Mouse (Mus musculus) G1E (cell line): Measurements from ENCODE around the gene Mettl7a1. TPM values are rescaled to one million over a fixed set of nuclear protein-coding genes. Genes with fewer than 3 reads are reported as not detected.
"Not testable (repeated sequence)": the region's sequence is repeated elsewhere in the genome, so short reads cannot be mapped to it uniquely, and the experiment has no call there.

ENCODE experiments used
- ATAC-seq: 2 replicates; pipeline ENCODE4 v1.8.0; 2016; ENCODE audit warnings: mild to moderate bottlenecking; ENCODE audit not compliant: insufficient number of reproducible peaks, poor library complexity, low FRiP score, severe bottlenecking; ENCODE audit errors: extremely low read depth
- DNase-seq: peaks from one replicate; pipeline ENCODE4 v3.0.0; 2012; ENCODE audit warnings: low spot score
- H3K27me3 ChIP-seq: 2 replicates; pipeline ENCODE4 v1.6.1; 2012; ENCODE audit warnings: mild to moderate bottlenecking, low read length, inconsistent platforms; ENCODE audit not compliant: insufficient read depth
- H3K36me3 ChIP-seq: replicated peaks from 2 replicates; pipeline ENCODE3; 2012; ENCODE audit warnings: mild to moderate bottlenecking, inconsistent platforms
- H3K4me1 ChIP-seq: 2 replicates; pipeline ENCODE4 v1.6.1; 2012; ENCODE audit warnings: low read depth, low read length, inconsistent platforms, mixed read lengths; ENCODE audit not compliant: insufficient read depth
- H3K4me3 ChIP-seq: 2 replicates; pipeline ENCODE4 v1.5.1; 2012; ENCODE audit warnings: low read depth, mild to moderate bottlenecking, inconsistent platforms, low read length, moderate library complexity, mixed read lengths
- H3K9me3 ChIP-seq: replicated peaks from 2 replicates; pipeline ENCODE4 v1.6.1; 2012; ENCODE audit warnings: inconsistent platforms
- CTCF ChIP-seq: IDR thresholded peaks from 2 replicates; pipeline ENCODE4 v1.5.1; 2012; ENCODE audit warnings: low read depth, low read length, inconsistent platforms, mixed read lengths
- GATA1 ChIP-seq: IDR thresholded peaks from 2 replicates; pipeline ENCODE4 v1.6.1; 2012; ENCODE audit warnings: borderline replicate concordance, low read length, inconsistent platforms, mixed read lengths
- GATA2 ChIP-seq: IDR thresholded peaks from 2 replicates; pipeline ENCODE4 v1.6.1; 2012; ENCODE audit warnings: low read depth, low read length, inconsistent platforms, borderline replicate concordance
- POLR2AphosphoS5 ChIP-seq: IDR thresholded peaks from 2 replicates; pipeline ENCODE4 v1.6.1; 2012; ENCODE audit warnings: low read depth, low read length, inconsistent platforms; ENCODE audit not compliant: insufficient replicate concordance
- TAL1 ChIP-seq: conservative IDR thresholded peaks from 2 replicates; pipeline ENCODE4 v1.6.1; 2012; ENCODE audit warnings: low read depth, low read length, inconsistent platforms, mixed read lengths
- polyA plus RNA-seq: library from polyadenylated mRNA; stranded (reverse); fragments of >175 nt; gene quantifications from 2 replicates; pipeline ENCODE4 v1.2.3, GENCODE M21; 2012
- total RNA-seq, 2 experiments: library from RNA; stranded (forward) in 1 of 2; stranded (reverse) in 1 of 2; fragments of 200-1000 nt in 1 of 2; fragments of >200 nt in 1 of 2; fragmentation: Nextera tagmentation in 1 of 2; gene quantifications; 2 replicates each; pipeline ENCODE4 v1.2.3; 2014 to 2017

Gene Mettl7a1
- total and polyA plus RNA-seq, 3 experiments = 22.1 to 50.3 (median 31.2) TPM

DNA sequence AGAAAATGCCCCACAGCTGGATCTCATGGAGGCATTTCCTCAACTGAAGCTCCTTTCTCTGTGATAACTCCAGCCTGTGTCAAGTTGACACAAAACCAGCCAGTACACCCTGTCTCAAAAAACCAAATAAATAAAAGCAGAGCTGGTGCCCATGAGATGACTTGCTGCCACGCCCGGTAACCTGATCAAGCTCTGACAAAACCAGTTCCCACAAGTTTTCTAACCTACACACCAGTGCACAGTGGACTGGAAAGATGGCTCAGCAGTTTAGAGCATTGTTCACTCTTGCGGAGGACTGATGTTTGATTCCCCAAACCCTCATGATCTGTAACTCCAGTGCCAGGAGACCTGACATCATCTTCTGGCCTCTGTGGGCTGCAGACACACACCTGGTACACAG is 21.3 kb downstream of the Mettl7a1 start:
- TF ChIP-seq POLR2AphosphoS5 (no peak), GATA2 (no peak), CTCF (no peak), GATA1 (no peak), TAL1 (no peak)
- H3K4me3 ChIP-seq = no peak overlapping the region
- no peaks in the 10 kb centered on the region for H3K36me3 ChIP-seq
- H3K9me3 ChIP-seq = no peaks in the 10 kb centered on the region
- no peaks in the 10 kb centered on the region; the same call in 1 of the 2 replicates for H3K27me3 ChIP-seq
- DNase-seq (no peak), ATAC-seq (no peak)
- H3K4me1 ChIP-seq = peaks cover 12% of the 10 kb centered on the region

- DNase-seq = not testable (repeated sequence)
Observed at GRCm38 (mm10) chr15:100328089-100328488, 24.1 kb downstream of the Mettl7a1 start.

DNA sequence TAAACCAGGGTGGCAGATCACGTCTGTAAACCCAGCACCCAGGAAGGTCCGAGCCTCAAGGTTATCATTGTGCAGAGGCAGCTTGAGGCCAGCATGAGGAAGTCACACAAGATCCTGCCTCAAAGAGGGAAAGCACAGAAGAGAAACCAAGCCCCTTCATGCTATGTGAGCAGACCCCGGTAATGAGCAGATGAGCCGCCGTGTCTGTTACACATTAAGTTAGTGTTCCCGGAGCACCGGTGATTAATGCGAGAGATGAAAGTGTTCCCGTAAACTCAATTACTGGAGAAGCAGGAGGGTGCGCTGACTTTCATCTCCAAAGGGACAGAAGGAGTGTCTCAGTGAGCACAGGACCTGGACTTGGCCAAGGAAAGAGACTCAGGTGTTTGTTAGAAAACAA is 25.4 kb downstream of the Mettl7a1 start:
- not testable (repeated sequence) for ATAC-seq, H3K4me3 ChIP-seq, DNase-seq, H3K9me3 ChIP-seq, H3K36me3 ChIP-seq, H3K27me3 ChIP-seq
- H3K4me1 ChIP-seq = peaks cover 17% of the 10 kb centered on the region

More at GRCm38 (mm10) chr15:100328089-100328488, 24.1 kb downstream of the Mettl7a1 start:
- not testable (repeated sequence) for H3K36me3 ChIP-seq, H3K27me3 ChIP-seq, ATAC-seq, H3K4me3 ChIP-seq, H3K9me3 ChIP-seq
- H3K4me1 ChIP-seq = peaks cover 19% of the 10 kb centered on the region

GRCm38 (mm10) chr15:100330739-100331138 is 26.8 kb downstream of the Mettl7a1 start:
- ATAC-seq (no peak), DNase-seq (no peak)
- Histone ChIP-seq H3K9me3 (no peaks in the 10 kb centered on the region), H3K4me3 (no peak overlapping the region), H3K36me3 (no peaks in the 10 kb centered on the region), H3K27me3 (no peaks in the 10 kb centered on the region; the same call in 1 of the 2 replicates), H3K4me1 (peaks cover 11% of the 10 kb centered on the region)
- TF ChIP-seq CTCF (no peak), TAL1 (no peak), GATA2 (no peak), POLR2AphosphoS5 (no peak), GATA1 (no peak)

GRCm38 (mm10) chr15:100332077-100332961 is 28.4 kb downstream of the Mettl7a1 start:
- ATAC-seq = peak; percentile 37
- not testable (repeated sequence) for DNase-seq, H3K9me3 ChIP-seq, H3K27me3 ChIP-seq, H3K36me3 ChIP-seq, H3K4me3 ChIP-seq
- H3K4me1 ChIP-seq = peaks cover 11% of the 10 kb centered on the region

DNA sequence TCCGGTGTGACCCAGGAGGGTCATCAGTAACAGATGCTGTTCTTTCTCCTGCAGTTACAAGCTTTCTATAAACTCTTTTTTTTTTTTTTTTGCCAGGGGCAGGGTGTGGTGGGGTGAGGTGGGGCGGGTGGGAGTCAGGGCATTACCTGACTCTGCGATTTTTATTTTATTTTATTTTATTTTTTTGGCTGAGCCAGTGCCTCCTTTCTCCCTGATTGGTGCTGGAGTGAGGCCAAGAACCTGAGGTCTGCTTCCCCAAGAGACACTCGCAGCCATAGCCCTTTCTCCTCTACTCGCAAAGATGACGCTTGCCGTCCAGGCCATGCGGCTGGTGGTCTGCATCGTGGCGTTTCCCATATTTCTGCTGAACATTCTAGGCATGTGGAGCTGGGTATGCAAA is 30.7 kb downstream of the Mettl7a1 start, which contains the start of gene Mettl7a3:
Gene Mettl7a3 (plus strand): TSS at position 301 of the 400 bp plus-strand sequence.
- DNase-seq (no peak), ATAC-seq (no peak)
- Histone ChIP-seq H3K36me3 (no peaks in the 10 kb centered on the region), H3K27me3 (peaks cover under 1% of the 10 kb centered on the region; the same call in 1 of the 2 replicates), H3K4me1 (peaks cover 14% of the 10 kb centered on the region), H3K9me3 (no peaks in the 10 kb centered on the region), H3K4me3 (no peak within 1 kb of the TSS)
- no peak for TF ChIP-seq GATA1
- no peak for TF ChIP-seq POLR2AphosphoS5
- TF ChIP-seq CTCF = no peak
- TF ChIP-seq TAL1 = no peak
- TF ChIP-seq GATA2 = no peak

DNA sequence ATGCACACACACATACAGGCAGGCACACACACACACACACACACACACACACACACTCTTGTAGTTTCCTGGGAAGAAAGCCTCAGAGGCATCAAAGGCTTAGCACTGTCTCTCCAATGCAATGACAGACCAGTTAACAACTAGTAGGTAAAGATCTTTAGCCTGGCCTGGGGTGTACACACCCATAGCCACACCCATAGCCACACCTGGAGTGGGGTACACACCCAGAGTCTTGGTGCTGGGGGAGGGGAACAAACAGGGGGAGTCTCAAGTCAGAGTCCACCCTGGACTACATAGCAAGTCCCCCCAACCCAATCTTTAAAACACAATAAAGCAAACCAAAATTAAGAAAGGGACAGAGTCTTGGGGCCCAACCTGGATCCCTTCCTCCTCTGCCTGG is 33.4 kb downstream of the Mettl7a1 start:
- not testable (repeated sequence) for H3K27me3 ChIP-seq, H3K36me3 ChIP-seq, H3K9me3 ChIP-seq, ATAC-seq, DNase-seq, H3K4me1 ChIP-seq, H3K4me3 ChIP-seq

DNA sequence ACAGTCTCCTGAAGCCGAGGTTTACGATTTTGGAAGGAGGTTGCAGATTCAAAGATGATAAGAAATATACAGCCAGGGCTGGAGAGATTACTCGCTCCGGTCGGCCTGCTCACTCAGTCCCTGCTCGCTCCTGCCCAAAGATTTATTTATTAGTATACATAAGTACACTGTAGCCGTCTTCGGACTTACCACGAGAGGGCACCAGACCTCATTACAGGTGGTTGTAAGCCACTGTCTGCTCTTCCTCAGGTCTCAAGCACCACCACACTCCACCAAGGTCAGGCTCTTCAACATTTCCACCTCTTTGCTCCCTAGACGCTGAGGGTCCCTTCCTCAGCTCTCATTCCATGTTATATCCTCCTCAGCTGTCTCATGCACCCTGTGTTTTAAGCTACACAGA is 33.9 kb downstream of the Mettl7a1 start:
- H3K4me1 ChIP-seq, H3K27me3 ChIP-seq, DNase-seq, H3K36me3 ChIP-seq, H3K9me3 ChIP-seq, H3K4me3 ChIP-seq: not testable (repeated sequence)
- peak; percentile 56; the same call in 1 of the 2 replicates for ATAC-seq

- H3K36me3 ChIP-seq, H3K4me3 ChIP-seq, ATAC-seq, H3K4me1 ChIP-seq, H3K9me3 ChIP-seq, DNase-seq, H3K27me3 ChIP-seq: not testable (repeated sequence)
Observed at GRCm38 (mm10) chr15:100341314-100341980, 37.5 kb downstream of the Mettl7a1 start.
